Mouse (Mus musculus) ES-Bruce4 (cell line): ENCODE data around the gene Phactr4.

Experiments used
- CTCF ChIP-seq: IDR thresholded peaks from one replicate; pipeline ENCODE4 v1.8.1; 2011; ENCODE audit warnings: low read depth, low read length
- POLR2A ChIP-seq: IDR thresholded peaks from one replicate; pipeline ENCODE4 v1.8.1; 2011; ENCODE audit warnings: low read length; ENCODE audit not compliant: insufficient read depth

DNA sequence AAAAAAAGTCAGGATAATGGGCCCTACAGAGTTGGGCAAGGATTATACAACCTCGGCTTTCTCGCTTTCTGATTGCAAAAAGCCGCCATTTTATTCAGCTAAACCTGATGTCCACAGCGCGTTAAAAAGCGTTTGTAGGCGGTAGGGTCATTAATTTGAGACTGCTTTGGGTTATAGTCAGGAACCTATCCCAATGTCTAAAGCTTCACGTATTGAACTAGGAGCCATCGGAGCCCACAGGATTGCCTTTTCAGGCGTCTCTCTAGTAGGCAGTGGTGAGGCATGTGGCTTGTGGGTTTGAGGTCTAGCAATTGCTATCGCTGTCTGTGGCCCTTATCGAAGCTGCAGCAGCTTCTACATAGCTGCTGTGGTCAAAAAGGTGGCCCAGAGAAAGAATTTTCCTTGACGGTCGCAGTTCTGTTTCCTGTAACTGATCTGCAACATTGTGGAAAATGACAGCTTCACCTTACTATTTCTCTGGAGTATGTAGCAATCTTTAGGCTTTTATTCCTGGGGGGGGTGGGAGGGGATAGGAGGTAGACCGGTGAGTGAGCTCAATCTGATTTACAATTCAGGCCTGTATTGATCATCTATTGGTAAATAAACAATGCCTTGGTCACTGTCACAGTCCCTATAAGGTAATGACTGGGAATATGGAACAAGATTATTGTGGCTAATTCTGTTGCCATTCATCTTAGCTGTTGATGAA, 113.0 kb downstream of the Phactr4 start:
- TF ChIP-seq POLR2A: no peak
- TF ChIP-seq CTCF: no peak
